8 mouse cellular contexts compared by ENCODE assay signal in genomic region chr11:49986277-49987036, GRCm38 (mm10). TPM values are rescaled to one million over a fixed set of nuclear protein-coding genes. Genes with fewer than 3 reads are reported as not detected.
DNase-seq lines count a peak whose midpoint lies in the region; ATAC-seq lines count a peak whose summit lies in the region.

No protein-coding gene starts in this region.

- no peaks in the 10 kb centered on the region for H3K9me3 ChIP-seq in intestine, embryonic 14.5 days (ENCODE audit: control insufficient read depth, low read length)
- H3K9me3 ChIP-seq in midbrain, embryonic 14.5 days (ENCODE audit: control insufficient read depth, low read length) = no peaks in the 10 kb centered on the region

- no peaks in the 10 kb centered on the region for H3K4me1 ChIP-seq in intestine, embryonic 14.5 days (replicated peaks; ENCODE audit: control insufficient read depth, insufficient read depth, low read length)
- no peaks in the 10 kb centered on the region for H3K4me1 ChIP-seq in midbrain, embryonic 14.5 days (ENCODE audit: control insufficient read depth, insufficient read depth, low read length)

- no peaks in the 10 kb centered on the region for H3K27me3 ChIP-seq in intestine, embryonic 14.5 days (replicated peaks; ENCODE audit: control insufficient read depth, insufficient read depth, low read length)
- H3K27me3 ChIP-seq in midbrain, embryonic 14.5 days (ENCODE audit: control insufficient read depth, insufficient read depth, low read length) = no peaks in the 10 kb centered on the region

- H3K27ac ChIP-seq in intestine, embryonic 14.5 days (ENCODE audit: low read depth) = no peak overlapping the region
- no peak overlapping the region for H3K27ac ChIP-seq in midbrain, embryonic 14.5 days (replicated peaks; ENCODE audit: low read depth, low read length)

- H3K36me3 ChIP-seq in intestine, embryonic 14.5 days (ENCODE audit: control insufficient read depth, insufficient read depth, low read length) = no peaks in the 10 kb centered on the region
- no peaks in the 10 kb centered on the region for H3K36me3 ChIP-seq in midbrain, embryonic 14.5 days (ENCODE audit: control insufficient read depth, insufficient read depth, low read length)

- peak; percentile 66 for DNase-seq in layer of hippocampus, adult 11-12 months (ENCODE audit: low spot score)
- DNase-seq in layer of hippocampus, adult 9-11 months = no peak
- DNase-seq in cerebellum, adult 11-12 months = peak; percentile 53
- DNase-seq in forelimb bud, embryonic 11.5 days (ENCODE audit: low read depth, low spot score) = peak; percentile 57
- DNase-seq in intestine, embryonic 14.5 days (ENCODE audit: low spot score) = peak; percentile 87
- DNase-seq in left cerebral cortex, postnatal 4 days = peak; percentile 77
- DNase-seq in midbrain, embryonic 14.5 days = peak; percentile 68
- peak; percentile 42 to 46 for DNase-seq in spleen, postnatal 36 days (ENCODE audit: low spot score in 2 of 2)

- H3K4me2 ChIP-seq in intestine, embryonic 14.5 days (ENCODE audit: low read length) = no peak overlapping the region
- no peak overlapping the region for H3K4me2 ChIP-seq in midbrain, embryonic 14.5 days (ENCODE audit: low read length)

- intact Hi-C loops in left cerebral cortex, postnatal 4 days (cut with DNase I) = loop anchor here (2.0 kb wide), 1 partner anchor 144 kb away; the partner anchor contains the start of gene Tbc1d9b

- no peak overlapping the region for H3K4me3 ChIP-seq in intestine, embryonic 14.5 days (ENCODE audit: low read depth, low read length)
- no peak overlapping the region for H3K4me3 ChIP-seq in midbrain, embryonic 14.5 days (replicated peaks; ENCODE audit: low read depth, low read length)

- H3K9ac ChIP-seq in intestine, embryonic 14.5 days (ENCODE audit: low read length) = no peak overlapping the region
- no peak overlapping the region for H3K9ac ChIP-seq in midbrain, embryonic 14.5 days (replicated peaks; ENCODE audit: low read length)

- 20% methylated on average over 10 of the region's 10 CpGs for WGBS in intestine, embryonic 14.5 days
- WGBS in midbrain, embryonic 14.5 days = 29% methylated on average over 10 of the region's 10 CpGs

- peak; percentile 64; the same call in 1 of the 2 replicates for ATAC-seq in intestine, embryonic 14.5 days (replicated peaks; ENCODE audit: low FRiP score, low TSS enrichment, low read depth)
- ATAC-seq in midbrain, embryonic 14.5 days (ENCODE audit: low FRiP score, low TSS enrichment) = no peak; the same call in 1 of the 2 replicates

RNA-seq across cellular contexts. Expression of gene Rnf130, which starts 38.7 kb away (rescaled TPM):
- 44.5 and 50.0 TPM in 2 replicates for polyA plus RNA-seq in intestine, embryonic 14.5 days (2014; fragmentation: Nextera tagmentation; extraction: Ambion mirVana)
- total RNA-seq in left cerebral cortex, postnatal 4 days (2021) = 100 to 1,000 TPM; 104 to 106 TPM
- 72.5 and 74.9 TPM in 2 replicates for polyA plus RNA-seq in midbrain, embryonic 14.5 days (2014; fragmentation: Nextera tagmentation; extraction: Ambion mirVana)
